Mouse (Mus musculus) heart, embryonic 13.5 days (tissue): ENCODE measurements around the gene St6galnac3. TPM values are rescaled to one million over a fixed set of nuclear protein-coding genes. Genes with fewer than 3 reads are reported as not detected.

ENCODE experiments used
- ATAC-seq: fragments of 200-750 bp; cut with Nextera tagmentation; 2 replicates; pipeline ENCODE4 v1.8.0; 2017; ENCODE audit warnings: moderate TSS enrichment; ENCODE audit not compliant: insufficient number of reproducible peaks, low FRiP score, low TSS enrichment; ENCODE audit errors: extremely low read depth
- H3K27ac ChIP-seq: fragments of 300-500 bp; sonication (generic); replicated peaks from 2 replicates; pipeline ENCODE4 v1.5.1; 2015; ENCODE audit warnings: moderate library complexity, mild to moderate bottlenecking, inconsistent platforms
- H3K27me3 ChIP-seq: fragments of 300-500 bp; sonication (generic); replicated peaks from 2 replicates; pipeline ENCODE4 v1.6.1; 2015; ENCODE audit warnings: mild to moderate bottlenecking, inconsistent platforms
- H3K36me3 ChIP-seq: fragments of 300-500 bp; sonication (generic); 2 replicates; pipeline ENCODE4 v1.6.1; 2015; ENCODE audit warnings: mild to moderate bottlenecking, inconsistent platforms
- H3K4me1 ChIP-seq: fragments of 300-500 bp; sonication (generic); 2 replicates; pipeline ENCODE4 v1.6.1; 2015; ENCODE audit warnings: inconsistent platforms
- H3K4me2 ChIP-seq: fragments of 300-500 bp; sonication (generic); 2 replicates; pipeline ENCODE4 v1.6.1; 2015; ENCODE audit warnings: inconsistent platforms, mild to moderate bottlenecking, moderate library complexity
- H3K4me3 ChIP-seq: fragments of 300-500 bp; sonication (generic); 2 replicates; pipeline ENCODE4 v1.5.1; 2015; ENCODE audit warnings: moderate library complexity, mild to moderate bottlenecking, inconsistent platforms
- H3K9ac ChIP-seq: fragments of 300-500 bp; sonication (generic); 2 replicates; pipeline ENCODE4 v1.6.1; 2015; ENCODE audit warnings: inconsistent platforms, mild to moderate bottlenecking, moderate library complexity
- H3K9me3 ChIP-seq: fragments of 300-500 bp; sonication (generic); 2 replicates; pipeline ENCODE4 v1.6.1; 2016; ENCODE audit warnings: inconsistent platforms
- WGBS: fragments of 180-500 bp; shearing (Covaris S2); methylation state at CpG from one replicate; pipeline ENCODE4 v1.1.7; 2015; ENCODE audit warnings: mixed read lengths; 5-methylcytosine and 5-hydroxymethylcytosine counted together
- polyA plus RNA-seq: library from polyadenylated mRNA; unstranded; fragments of >200 nt; fragmentation: Nextera tagmentation; extraction: Ambion mirVana; gene quantifications from 2 replicates; pipeline ENCODE4 v1.2.1, GENCODE M21; 2015

Gene St6galnac3
- polyA plus RNA-seq, 1 experiment from 2014 or later: 21.7 TPM

DNA sequence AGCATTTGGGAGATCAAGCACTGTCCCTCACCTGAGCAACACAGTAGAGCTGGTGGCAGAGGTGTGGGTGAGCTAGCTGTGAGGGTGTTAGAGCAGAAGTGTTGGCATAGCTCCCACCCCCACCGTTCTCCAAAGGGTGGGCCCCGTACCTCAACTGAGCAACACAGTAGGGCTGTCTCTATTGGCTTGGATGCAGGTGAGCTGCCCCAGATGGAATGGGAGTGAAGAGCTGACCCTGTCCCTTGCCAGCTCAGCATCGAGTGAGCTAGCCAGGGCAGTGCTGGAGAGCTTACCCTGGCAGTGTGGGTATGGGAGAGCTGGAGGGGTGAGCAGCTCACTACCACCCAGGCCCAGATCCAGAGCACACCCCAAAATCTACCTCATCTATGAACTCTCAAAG is 171.3 kb downstream of the St6galnac3 start:
- 85% methylated on average over 3 of the region's 3 CpGs for WGBS
- no peak overlapping the region for H3K9ac ChIP-seq
- H3K9me3 ChIP-seq: no peaks in the 10 kb centered on the region
- peaks cover 6% of the 10 kb centered on the region; the same call in 1 of the 2 replicates for H3K4me1 ChIP-seq
- no peaks in the 10 kb centered on the region for H3K36me3 ChIP-seq
- H3K27ac ChIP-seq: no peak overlapping the region
- no peak overlapping the region for H3K4me3 ChIP-seq
- H3K4me2 ChIP-seq: no peak overlapping the region
- no peaks in the 10 kb centered on the region for H3K27me3 ChIP-seq
- no peak for ATAC-seq

GRCm38 (mm10) chr3:153553226-153553625 is 171.7 kb downstream of the St6galnac3 start:
- Histone ChIP-seq H3K4me2 (no peak overlapping the region), H3K4me3 (no peak overlapping the region), H3K27ac (no peak overlapping the region), H3K9ac (no peak overlapping the region), H3K36me3 (no peaks in the 10 kb centered on the region), H3K27me3 (no peaks in the 10 kb centered on the region), H3K4me1 (peaks cover 6% of the 10 kb centered on the region; the same call in 1 of the 2 replicates), H3K9me3 (no peaks in the 10 kb centered on the region)
- 77% methylated on average over 7 of the region's 7 CpGs for WGBS
- 0 out of 2 replicates have a peak, but pooled peaks have one; percentile 58 for ATAC-seq

DNA sequence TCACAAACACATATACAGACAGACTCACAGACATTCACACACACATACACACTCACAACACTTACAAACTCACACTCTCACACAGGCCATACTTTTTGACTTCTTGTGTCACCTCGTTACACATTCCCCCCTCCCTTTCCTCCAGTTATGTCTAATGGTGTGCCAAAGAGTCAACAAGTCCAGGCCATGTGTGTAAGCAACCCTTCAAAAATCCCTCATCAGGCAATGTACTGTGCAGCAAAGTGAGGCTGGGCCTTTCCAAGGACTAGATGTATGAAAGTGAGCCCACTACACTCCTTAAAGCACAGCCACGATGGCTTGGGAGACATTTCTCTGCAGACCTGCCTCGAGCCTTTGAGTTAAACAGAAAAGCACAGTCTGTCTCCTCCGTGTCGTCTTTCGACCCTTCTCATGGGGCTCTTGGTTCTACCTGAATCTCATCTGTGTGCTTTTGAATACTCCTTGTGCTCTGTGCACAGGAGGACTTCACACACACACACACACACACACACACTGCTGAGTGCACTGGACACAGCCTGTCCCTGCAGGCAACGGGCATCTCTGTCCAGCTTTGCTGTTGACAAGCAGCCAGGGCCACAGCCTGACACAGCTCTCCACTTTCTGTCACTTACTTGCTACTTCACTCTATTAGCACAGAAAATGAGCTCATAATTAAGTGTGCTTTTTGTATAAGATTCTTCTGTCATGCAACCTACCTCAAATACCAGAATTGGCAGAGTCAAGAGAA is 177.9 kb downstream of the St6galnac3 start:
- H3K4me3 ChIP-seq: no peak overlapping the region
- WGBS: 74% methylated on average over 7 of the region's 7 CpGs
- no peaks in the 10 kb centered on the region for H3K9me3 ChIP-seq
- no peak overlapping the region for H3K27ac ChIP-seq
- no peaks in the 10 kb centered on the region for H3K27me3 ChIP-seq
- H3K4me1 ChIP-seq: no peaks in the 10 kb centered on the region
- H3K36me3 ChIP-seq: no peaks in the 10 kb centered on the region
- no peak overlapping the region for H3K9ac ChIP-seq
- no peak overlapping the region for H3K4me2 ChIP-seq
- ATAC-seq: no peak

GRCm38 (mm10) chr3:153539851-153540250 is 185.1 kb downstream of the St6galnac3 start:
- no peaks in the 10 kb centered on the region for H3K9me3 ChIP-seq
- H3K4me1 ChIP-seq: no peaks in the 10 kb centered on the region
- no peaks in the 10 kb centered on the region for H3K27me3 ChIP-seq
- no peak overlapping the region for H3K27ac ChIP-seq
- no peak overlapping the region for H3K4me2 ChIP-seq
- no peak overlapping the region for H3K4me3 ChIP-seq
- H3K9ac ChIP-seq: no peak overlapping the region
- H3K36me3 ChIP-seq: no peaks in the 10 kb centered on the region
- 86% methylated on average over 14 of the region's 14 CpGs for WGBS
- no peak for ATAC-seq

GRCm38 (mm10) chr3:153538396-153538795 is 186.6 kb downstream of the St6galnac3 start:
- WGBS: 36% methylated on average over 2 of the region's 2 CpGs

GRCm38 (mm10) chr3:153537435-153537834 is 187.5 kb downstream of the St6galnac3 start:
- no peak overlapping the region for H3K27ac ChIP-seq
- WGBS: 70% methylated on average over 3 of the region's 3 CpGs
- no peaks in the 10 kb centered on the region for H3K4me1 ChIP-seq
- no peak overlapping the region for H3K4me2 ChIP-seq
- no peak for ATAC-seq
- no peaks in the 10 kb centered on the region for H3K27me3 ChIP-seq
- no peaks in the 10 kb centered on the region for H3K36me3 ChIP-seq
- H3K9ac ChIP-seq: no peak overlapping the region
- no peaks in the 10 kb centered on the region for H3K9me3 ChIP-seq
- no peak overlapping the region for H3K4me3 ChIP-seq

More at GRCm38 (mm10) chr3:153538396-153538795, 186.6 kb downstream of the St6galnac3 start:
- Histone ChIP-seq H3K9ac (no peak overlapping the region), H3K27me3 (no peaks in the 10 kb centered on the region), H3K4me3 (no peak overlapping the region), H3K27ac (no peak overlapping the region), H3K9me3 (no peaks in the 10 kb centered on the region), H3K4me1 (no peaks in the 10 kb centered on the region), H3K4me2 (no peak overlapping the region), H3K36me3 (no peaks in the 10 kb centered on the region)
- no peak for ATAC-seq

- no peak for ATAC-seq
- Histone ChIP-seq H3K9me3 (no peaks in the 10 kb centered on the region), H3K9ac (no peak overlapping the region), H3K27me3 (no peaks in the 10 kb centered on the region), H3K4me1 (no peaks in the 10 kb centered on the region), H3K4me2 (no peak overlapping the region), H3K27ac (no peak overlapping the region), H3K4me3 (no peak overlapping the region), H3K36me3 (no peaks in the 10 kb centered on the region)
- 66% methylated on average over 4 of the region's 4 CpGs for WGBS
These were observed 188.7 kb downstream of the St6galnac3 start for GRCm38 (mm10) chr3:153536260-153536659.

DNA sequence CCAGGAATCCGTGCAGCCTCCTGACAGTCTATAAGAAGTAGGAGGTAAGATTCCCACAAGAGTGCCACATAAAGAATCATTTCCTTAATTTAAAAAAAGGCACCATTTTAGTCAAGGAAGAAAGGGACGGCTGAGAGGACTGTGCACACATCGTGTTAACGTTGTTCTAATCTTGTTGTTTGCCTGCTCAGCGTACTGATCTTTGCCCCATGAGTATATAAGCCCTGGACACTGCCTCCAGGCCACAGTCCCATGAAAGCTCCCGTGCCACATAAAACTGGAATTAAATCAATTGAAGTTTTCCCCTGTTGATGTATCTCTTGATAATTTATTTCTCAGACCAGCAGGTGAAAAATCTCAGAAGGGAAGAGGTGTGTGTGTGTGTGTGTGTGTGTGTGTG is 195.8 kb downstream of the St6galnac3 start:
- H3K4me1 ChIP-seq: no peaks in the 10 kb centered on the region
- H3K27me3 ChIP-seq: no peaks in the 10 kb centered on the region
- H3K4me3 ChIP-seq: no peak overlapping the region
- no peaks in the 10 kb centered on the region for H3K36me3 ChIP-seq
- no peak overlapping the region for H3K4me2 ChIP-seq
- WGBS: 84% methylated on average over 6 of the region's 6 CpGs
- H3K9ac ChIP-seq: no peak overlapping the region
- H3K27ac ChIP-seq: no peak overlapping the region
- ATAC-seq: no peak
- H3K9me3 ChIP-seq: no peaks in the 10 kb centered on the region

DNA sequence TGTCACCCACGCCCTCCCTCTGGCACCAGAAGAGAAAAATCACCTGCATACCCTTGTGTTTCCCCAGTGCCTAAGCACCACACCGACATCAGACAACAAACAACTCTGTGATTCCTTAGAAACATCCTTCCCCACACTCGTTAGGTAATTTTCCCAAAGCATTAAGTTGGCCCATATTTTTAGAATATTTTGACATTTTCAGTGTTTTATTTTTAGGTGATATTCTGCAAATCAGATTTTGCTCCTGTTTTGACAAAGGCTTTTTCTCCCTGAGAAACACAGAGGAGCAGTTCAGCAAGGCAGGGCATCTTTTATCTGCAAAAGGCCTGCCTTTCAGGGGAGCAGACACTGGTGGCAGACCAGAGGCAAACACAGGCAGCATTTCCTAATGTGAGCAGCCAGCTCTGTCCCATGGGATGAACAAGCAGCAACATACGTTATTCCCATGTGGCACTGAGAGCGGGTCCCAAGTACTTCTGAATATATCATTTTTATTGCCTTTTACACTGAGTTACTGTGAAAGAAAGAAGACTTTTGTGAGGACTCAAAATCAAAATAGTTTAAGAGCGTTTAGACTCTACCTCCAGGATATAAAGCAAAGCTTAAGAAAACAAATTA is 199.7 kb downstream of the St6galnac3 start:
- H3K9ac ChIP-seq: no peak overlapping the region

DNA sequence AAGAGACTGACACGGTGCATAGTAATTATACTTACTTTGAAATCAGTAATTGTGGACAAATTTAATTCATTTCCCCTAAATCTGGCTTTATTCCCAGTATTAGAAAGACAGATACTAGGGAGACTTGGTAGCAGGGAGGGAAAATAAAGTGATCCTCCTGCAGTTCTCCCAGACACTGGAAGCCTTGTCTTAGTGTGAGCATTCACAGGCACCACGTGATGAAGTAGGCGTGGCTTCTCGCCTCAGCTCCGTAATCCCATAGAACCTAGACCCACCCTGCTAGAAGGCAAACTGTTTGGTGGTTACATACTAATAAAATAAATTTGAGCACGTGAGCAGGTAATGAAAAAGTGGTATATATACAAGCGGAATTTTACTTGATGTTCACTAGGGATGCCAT is 208.1 kb downstream of the St6galnac3 start:
- H3K4me2 ChIP-seq: no peak overlapping the region
- H3K4me1 ChIP-seq: peaks cover 22% of the 10 kb centered on the region
- H3K9me3 ChIP-seq: no peaks in the 10 kb centered on the region
- H3K9ac ChIP-seq: no peak overlapping the region
- H3K36me3 ChIP-seq: no peaks in the 10 kb centered on the region
- no peak overlapping the region for H3K27ac ChIP-seq
- no peak overlapping the region for H3K4me3 ChIP-seq
- WGBS: 75% methylated on average over 7 of the region's 7 CpGs
- ATAC-seq: no peak
- peaks cover 15% of the 10 kb centered on the region for H3K27me3 ChIP-seq

More for the DNA sequence above, 199.7 kb downstream of the St6galnac3 start:
- no peak for ATAC-seq
- H3K9me3 ChIP-seq: no peaks in the 10 kb centered on the region
- H3K4me3 ChIP-seq: no peak overlapping the region
- H3K36me3 ChIP-seq: no peaks in the 10 kb centered on the region
- H3K4me2 ChIP-seq: no peak overlapping the region
- H3K4me1 ChIP-seq: no peaks in the 10 kb centered on the region
- no peak overlapping the region for H3K27ac ChIP-seq
- WGBS: 75% methylated on average over 6 of the region's 6 CpGs
- no peaks in the 10 kb centered on the region for H3K27me3 ChIP-seq

- peaks cover 45% of the 10 kb centered on the region for H3K4me1 ChIP-seq
- H3K9ac ChIP-seq: no peak overlapping the region
- peaks cover 20% of the 10 kb centered on the region for H3K27me3 ChIP-seq
- 67% methylated on average over 6 of the region's 6 CpGs for WGBS
- no peak overlapping the region for H3K27ac ChIP-seq
- H3K9me3 ChIP-seq: no peaks in the 10 kb centered on the region
- ATAC-seq: no peak
- no peak overlapping the region for H3K4me2 ChIP-seq
- H3K36me3 ChIP-seq: no peaks in the 10 kb centered on the region
- H3K4me3 ChIP-seq: no peak overlapping the region
These were observed 211.4 kb downstream of the St6galnac3 start for GRCm38 (mm10) chr3:153513501-153514060.
